In genomic region chr2:104774763-104775162, GRCm38 (mm10) we compare ENCODE assay signal across 10 mouse cellular contexts. TPM values are rescaled to one million over a fixed set of nuclear protein-coding genes. Genes with fewer than 3 reads are reported as not detected.
DNase-seq lines count a peak whose midpoint lies in the region; ATAC-seq and TF ChIP-seq lines count a peak whose summit lies in the region.
"Had no signal": no experiment of that assay in that cellular context is flagged by ENCODE, and none has a peak within 500 bp of the region (broad histone marks: within the 10 kb centered on the region; RNA-seq: fewer than 3 reads in every experiment).

No protein-coding gene starts in this region.

- no peaks in the 10 kb centered on the region for H3K4me1 ChIP-seq in cerebellum, adult 2 months (ENCODE audit: control insufficient read depth, insufficient read depth, low read length)

- POLR2A ChIA-PET in Patski (lab: Charles Lee) = no interaction called here

- WGBS in cerebellum, adult 2 months = 92% methylated on average over 1 of the region's 1 CpGs

- H3K27me3 ChIP-seq in cerebellum, adult 2 months (ENCODE audit: control insufficient read depth, insufficient read depth, low read length) = no peaks in the 10 kb centered on the region
- no peaks in the 10 kb centered on the region for H3K27me3 ChIP-seq in Patski

- CTCF ChIA-PET in Patski (lab: Charles Lee) = interaction anchor here (0.6 to 1.4 kb wide), 2 partner anchors 15 to 17 kb away, joined by 3 to 4 read pairs; no protein-coding TSS in a partner anchor

- DNase-seq in cerebellum, adult 2 months = peak in 1 of 2 experiments; percentile 36
- DNase-seq in cerebellum, postnatal 4 days (ENCODE audit: low spot score in 2 of 2) = no peak
- DNase-seq in left cerebral cortex, adult 11 months (ENCODE audit: low spot score) = peak; percentile 12
- no peak for DNase-seq in left cerebral cortex, adult 18-20 months (ENCODE audit: low spot score in 2 of 2)
- DNase-seq in Patski (ENCODE audit: low read depth, low spot score) = no peak
- DNase-seq in lung, postnatal 25 days (ENCODE audit: low spot score) = peak; percentile 14
- DNase-seq in kidney, postnatal 25 days = no peak

- H3K4me3 ChIP-seq in cerebellum, adult 2 months (replicated peaks; ENCODE audit: insufficient read depth, low read depth, low read length) = no peak overlapping the region

- in situ Hi-C loops in Patski (cut with MboI; ENCODE audit: low pct_unique_long_range_greater_than_20kb) = no loop called here

- no peak for TF ChIP-seq POLR2A in cerebellum, adult 2 months (IDR thresholded peaks at IDR 0.05; ENCODE audit: borderline replicate concordance, insufficient read depth, low read length)

- TF ChIP-seq CTCF in cerebellum, adult 2 months (IDR thresholded peaks at IDR 0.05; ENCODE audit: borderline replicate concordance, insufficient read depth, low read depth, low read length) = peak; percentile 24; the same call in 1 of the 2 replicates
- TF ChIP-seq CTCF in Patski (IDR thresholded peaks at IDR 0.05) = peak; percentile 47

- no peak for ATAC-seq in Patski
- ATAC-seq in monocyte, adult 5-6 weeks (replicated peaks; ENCODE audit: insufficient number of reproducible peaks, low FRiP score, low TSS enrichment, poor library complexity, severe bottlenecking) = no peak; the same call in 1 of the 2 replicates

- H3K27ac ChIP-seq in cerebellum, adult 2 months (ENCODE audit: insufficient read depth, low read length) = no peak overlapping the region

RNA-seq across cellular contexts. Expression of gene Depdc7, which starts 32.1 kb away (rescaled TPM):
- 2.3 and 3.6 TPM in 2 replicates for polyA plus RNA-seq in cerebellum, adult 2 months (2012; rRNA removed)
- 1 to 10 TPM; 1.4 to 1.5 TPM for total RNA-seq in left cerebral cortex, adult 18-20 months (2021)
- polyA plus RNA-seq in Patski (2021) = 19.8 TPM
- total RNA-seq in monocyte, adult 5-6 weeks (2017) = 0.75 to 3.1 TPM (median 0.87 TPM) in 3 replicates

RNA-seq across cellular contexts. Expression of gene Qser1, which starts 41.8 kb away (rescaled TPM):
- 7.9 and 8.3 TPM in 2 replicates for polyA plus RNA-seq in cerebellum, adult 2 months (2012; rRNA removed)
- 1 to 10 TPM; 9.0 to 9.5 TPM for total RNA-seq in left cerebral cortex, adult 18-20 months (2021)
- polyA plus RNA-seq in Patski (2021) = 20.2 TPM
- total RNA-seq in monocyte, adult 5-6 weeks (2017) = 4.3 to 6.5 TPM (median 4.5 TPM) in 3 replicates

RNA-seq across cellular contexts. Expression of gene Pin1rt1, which starts 58.6 kb away (rescaled TPM):
- polyA plus RNA-seq in cerebellum, adult 2 months (2012; rRNA removed) = 0.08 TPM in 1 of 2 replicates, not detected in the other
- total RNA-seq in left cerebral cortex, adult 18-20 months (2021) = not detected
- polyA plus RNA-seq in Patski (2021) = 0.06 TPM
- not detected in 3 replicates for total RNA-seq in monocyte, adult 5-6 weeks (2017)
- total RNA-seq: layer of hippocampus, postnatal 14 days had no signal
- polyA plus RNA-seq: neural tube, embryonic 11.5 days had no signal

Comparison
In these comparisons a context has a peak if more than half of its experiments do, and no peak if none do; other contexts are left out.
1. DNase-seq: peak in left cerebral cortex, adult 11 months (single experiment) and lung, postnatal 25 days (single experiment); none in cerebellum, postnatal 4 days (0 of 2), left cerebral cortex, adult 18-20 months (0 of 2), Patski (single experiment) and kidney, postnatal 25 days (0 of 2).